Mouse (Mus musculus) hindbrain, embryonic 13.5 days (tissue): ENCODE data around the gene Ddt. TPM values are rescaled to one million over a fixed set of nuclear protein-coding genes. Genes with fewer than 3 reads are reported as not detected.
A peak's percentile ranks its signal among the peaks of the same experiment; 100 is the strongest.

Source experiments
- ATAC-seq: fragments of 200-750 bp; cut with Nextera tagmentation; 2 replicates; pipeline ENCODE4 v1.8.0; 2017; ENCODE audit warnings: moderate TSS enrichment; ENCODE audit not compliant: low FRiP score
- H3K27ac ChIP-seq: fragments of 300-500 bp; sonication (generic); 2 replicates; pipeline ENCODE4 v1.5.1; 2015; ENCODE audit warnings: inconsistent platforms, mild to moderate bottlenecking, moderate library complexity
- H3K27me3 ChIP-seq: fragments of 300-500 bp; sonication (generic); 2 replicates; pipeline ENCODE4 v1.6.1; 2015; ENCODE audit warnings: mild to moderate bottlenecking, inconsistent platforms
- H3K36me3 ChIP-seq: fragments of 300-500 bp; sonication (generic); 2 replicates; pipeline ENCODE4 v1.6.1; 2015; ENCODE audit warnings: mild to moderate bottlenecking, inconsistent platforms
- H3K4me1 ChIP-seq: fragments of 300-500 bp; sonication (generic); replicated peaks from 2 replicates; pipeline ENCODE4 v1.6.1; 2015; ENCODE audit warnings: inconsistent platforms
- H3K4me2 ChIP-seq: fragments of 300-500 bp; sonication (generic); 2 replicates; pipeline ENCODE4 v1.6.1; 2015; ENCODE audit warnings: inconsistent platforms, mild to moderate bottlenecking, moderate library complexity
- H3K4me3 ChIP-seq: fragments of 300-500 bp; sonication (generic); 2 replicates; pipeline ENCODE4 v1.5.1; 2015; ENCODE audit warnings: mild to moderate bottlenecking, inconsistent platforms
- H3K9ac ChIP-seq: fragments of 300-500 bp; sonication (generic); 2 replicates; pipeline ENCODE4 v1.6.1; 2015; ENCODE audit warnings: mild to moderate bottlenecking, inconsistent platforms
- H3K9me3 ChIP-seq: fragments of 300-500 bp; sonication (generic); 2 replicates; pipeline ENCODE4 v1.6.1; 2016; ENCODE audit warnings: inconsistent platforms
- WGBS: fragments of 180-500 bp; shearing (Covaris S2); methylation state at CpG from one replicate; pipeline ENCODE4 v1.1.7; 2015; 5-methylcytosine and 5-hydroxymethylcytosine counted together
- polyA plus RNA-seq: library from polyadenylated mRNA; unstranded; fragments of >200 nt; fragmentation: Nextera tagmentation; extraction: Ambion mirVana; gene quantifications from 2 replicates; pipeline ENCODE4 v1.2.1, GENCODE M21; 2015

Gene Ddt
- 86.6 and 96.6 TPM in 2 replicates for polyA plus RNA-seq

DNA sequence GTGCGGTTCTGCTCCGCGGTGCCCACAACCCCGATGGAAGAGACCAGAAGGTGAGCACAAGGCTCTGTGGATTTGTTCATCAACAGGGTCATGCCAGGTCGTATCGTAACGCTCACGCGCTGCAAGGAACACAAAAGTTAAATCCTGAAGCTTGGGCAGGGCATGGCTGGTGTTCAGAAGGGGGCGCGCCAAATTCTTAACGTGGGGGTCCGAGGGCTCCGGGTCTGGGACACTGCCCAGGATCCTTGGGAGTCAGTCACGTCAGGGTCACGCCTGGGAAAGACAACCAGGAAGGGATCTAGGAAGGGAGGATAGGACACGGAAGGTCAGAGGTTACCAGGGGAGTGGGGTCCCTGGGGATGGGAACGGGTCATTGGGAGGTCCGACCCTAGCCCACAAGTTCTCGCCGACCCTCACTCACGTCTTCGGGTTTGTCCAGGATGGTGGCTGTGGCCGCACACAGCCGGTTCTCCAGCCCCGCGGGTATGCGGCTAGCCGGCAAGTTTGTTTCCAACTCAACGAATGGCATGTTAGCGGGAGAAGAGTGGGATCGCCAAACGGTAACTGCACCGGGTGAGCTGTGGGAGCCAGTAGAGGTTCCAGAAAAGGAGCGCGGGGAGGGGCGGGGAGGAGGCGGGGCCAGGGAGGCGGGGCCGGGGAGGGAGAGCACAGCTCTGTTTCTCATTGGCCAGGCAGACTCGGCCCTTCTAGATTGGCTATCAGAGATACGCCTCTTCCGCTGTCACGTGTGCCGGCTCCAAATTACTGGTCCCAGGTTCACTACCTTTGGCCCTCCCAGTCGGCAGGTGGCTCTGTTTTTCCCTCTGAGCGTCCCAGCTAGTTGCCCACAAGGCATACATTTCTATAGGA lies at the start of gene Ddt:
TSS of gene Ddt (minus strand) at position 620 of the 870 bp plus-strand sequence.
- peak within 1 kb of the TSS; percentile 77 for H3K9ac ChIP-seq
- peak within 1 kb of the TSS; percentile 57 for H3K4me3 ChIP-seq
- under 1% methylated on average over 47 of the region's 47 CpGs for WGBS
- peak; percentile 97 for ATAC-seq
- H3K36me3 ChIP-seq, result no peaks in the 10 kb centered on the region
- peaks cover 16% of the 10 kb centered on the region for H3K4me1 ChIP-seq
- no peak within 1 kb of the TSS; the same call in 1 of the 2 replicates for H3K27ac ChIP-seq
- peak within 1 kb of the TSS; percentile 98 for H3K4me2 ChIP-seq
- H3K9me3 ChIP-seq, result no peaks in the 10 kb centered on the region
- H3K27me3 ChIP-seq, result peaks cover 20% of the 10 kb centered on the region

DNA sequence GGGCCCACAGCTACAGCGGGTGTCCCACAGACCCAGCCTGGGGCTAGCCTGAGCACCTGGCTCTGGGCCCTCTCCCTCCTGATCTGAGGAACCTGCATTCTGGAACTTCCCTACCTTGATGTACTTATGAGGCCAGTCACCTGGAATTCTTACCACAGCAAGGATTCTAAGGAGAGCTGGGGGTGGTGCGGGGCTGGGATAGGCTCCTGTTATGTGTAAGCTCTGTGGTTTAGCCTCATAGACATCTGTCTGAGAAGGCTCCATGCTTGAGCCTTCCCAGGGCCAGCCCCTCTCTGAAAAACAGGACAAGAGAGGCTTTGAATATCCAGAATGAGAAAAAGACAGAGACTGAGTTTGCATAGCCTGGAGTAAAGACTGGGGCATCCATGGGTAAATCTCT lies 49.2 kb upstream of the Ddt start, which contains the start of gene Gstt4:
TSS of gene Gstt4 (minus strand) at position 101 of the 400 bp plus-strand sequence.
- Histone ChIP-seq H3K9ac (no peak within 1 kb of the TSS), H3K36me3 (no peaks in the 10 kb centered on the region), H3K27ac (no peak within 1 kb of the TSS), H3K4me2 (no peak within 1 kb of the TSS), H3K4me3 (no peak within 1 kb of the TSS), H3K9me3 (no peaks in the 10 kb centered on the region; the same call in 1 of the 2 replicates), H3K4me1 (no peaks in the 10 kb centered on the region), H3K27me3 (no peaks in the 10 kb centered on the region)
- WGBS, result 100% methylated on average over 2 of the region's 2 CpGs
- ATAC-seq, result no peak

DNA sequence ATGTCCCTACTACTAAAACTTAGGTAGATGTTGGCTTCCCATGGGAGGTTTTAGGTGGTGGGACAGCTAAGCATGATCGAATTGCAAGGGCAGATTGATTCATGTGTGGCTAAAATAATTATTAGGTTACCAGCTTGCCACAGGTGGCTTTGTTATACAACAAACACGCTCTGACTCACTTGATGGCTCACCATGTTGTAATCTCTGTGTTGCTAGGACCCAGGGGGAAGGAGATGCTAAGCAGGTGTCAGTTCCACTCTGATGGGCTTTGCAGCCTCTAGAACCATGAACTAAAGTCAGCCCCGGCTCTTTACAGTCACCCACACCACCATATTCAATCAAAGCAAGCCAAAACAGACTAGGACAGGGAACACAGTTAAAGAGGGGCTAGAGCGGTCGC lies 46.7 kb upstream of the Ddt start:
- no peaks in the 10 kb centered on the region for H3K27me3 ChIP-seq
- WGBS, result 89% methylated on average over 5 of the region's 5 CpGs
- no peak for ATAC-seq
- H3K27ac ChIP-seq, result no peak overlapping the region
- H3K9ac ChIP-seq, result no peak overlapping the region
- H3K4me2 ChIP-seq, result no peak overlapping the region
- H3K36me3 ChIP-seq, result no peaks in the 10 kb centered on the region
- H3K4me3 ChIP-seq, result no peak overlapping the region
- H3K9me3 ChIP-seq, result no peaks in the 10 kb centered on the region; the same call in 1 of the 2 replicates
- H3K4me1 ChIP-seq, result no peaks in the 10 kb centered on the region

DNA sequence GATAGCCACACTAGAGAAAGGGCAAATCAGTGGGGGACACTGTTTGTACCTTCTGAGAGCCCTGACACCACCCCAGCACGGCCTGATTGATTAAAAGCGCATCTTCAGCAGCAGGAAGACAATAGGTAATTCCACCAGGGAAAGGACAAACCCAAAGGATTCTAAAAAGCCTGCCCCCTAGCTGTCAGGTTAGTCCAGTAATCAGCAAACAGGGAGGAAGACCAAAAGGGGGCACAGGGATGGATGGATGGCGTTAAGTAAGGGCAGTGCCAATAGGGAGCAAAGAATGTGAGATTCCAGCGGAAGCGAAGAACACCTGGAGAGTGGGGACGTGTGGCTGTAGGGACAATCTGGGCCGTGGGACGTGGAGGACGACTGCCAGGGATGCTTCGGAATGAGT lies 45.4 kb upstream of the Ddt start:
- Histone ChIP-seq H3K4me1 (no peaks in the 10 kb centered on the region), H3K36me3 (no peaks in the 10 kb centered on the region), H3K27me3 (no peaks in the 10 kb centered on the region), H3K4me3 (no peak overlapping the region), H3K9ac (no peak overlapping the region), H3K4me2 (no peak overlapping the region), H3K9me3 (no peaks in the 10 kb centered on the region; the same call in 1 of the 2 replicates), H3K27ac (no peak overlapping the region)
- ATAC-seq, result no peak
- WGBS, result 61% methylated on average over 10 of the region's 10 CpGs

DNA sequence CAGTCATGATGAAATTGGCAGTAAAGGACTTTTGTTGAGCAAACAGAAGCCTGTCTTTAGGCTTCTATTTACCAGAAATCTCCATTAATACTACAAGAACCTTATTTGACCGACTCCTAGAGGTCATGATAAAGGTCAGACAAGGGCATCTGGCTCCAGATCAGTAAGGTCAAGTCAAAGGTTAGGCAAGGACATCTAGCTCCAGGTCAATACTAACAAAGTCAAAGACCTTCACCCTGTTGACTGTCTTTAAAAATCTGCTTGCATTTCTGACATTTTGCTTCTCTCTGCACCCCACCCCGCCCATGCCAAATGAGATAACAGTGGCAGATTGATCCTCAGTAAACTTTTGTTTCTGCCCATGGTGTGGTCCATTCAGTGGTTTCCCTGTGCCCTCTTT lies 31.0 kb upstream of the Ddt start:
- no peaks in the 10 kb centered on the region for H3K36me3 ChIP-seq
- WGBS, result 82% methylated on average over 2 of the region's 2 CpGs
- no peak overlapping the region for H3K4me3 ChIP-seq
- no peak overlapping the region for H3K27ac ChIP-seq
- no peaks in the 10 kb centered on the region for H3K27me3 ChIP-seq
- H3K4me2 ChIP-seq, result no peak overlapping the region
- no peak for ATAC-seq
- no peaks in the 10 kb centered on the region for H3K4me1 ChIP-seq
- no peaks in the 10 kb centered on the region for H3K9me3 ChIP-seq
- no peak overlapping the region for H3K9ac ChIP-seq

DNA sequence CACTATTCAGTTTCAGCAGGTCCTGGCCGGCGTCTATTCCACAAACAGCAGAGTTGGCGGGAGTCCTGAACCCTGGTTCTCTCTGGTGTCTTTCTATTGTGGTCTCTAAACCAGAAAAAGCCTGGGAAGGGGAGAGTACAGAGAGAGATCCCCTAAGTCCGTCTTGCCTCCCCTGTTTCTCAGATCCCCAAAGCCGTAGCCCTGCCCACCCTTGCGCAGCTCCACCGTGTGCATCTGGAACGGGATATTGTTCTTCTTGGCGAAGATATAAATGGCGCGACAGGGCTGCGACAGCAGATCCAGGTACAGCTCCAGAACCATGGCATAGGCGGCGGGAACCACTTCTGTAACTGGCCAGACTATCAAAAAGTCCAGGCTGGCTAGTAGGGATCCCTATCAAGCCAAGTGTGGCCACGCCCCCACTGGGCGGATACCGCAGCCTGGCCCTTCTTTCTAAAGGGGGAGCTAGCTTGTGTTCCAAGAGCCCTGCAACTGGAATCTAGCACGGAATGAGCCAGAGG lies 25.0 kb upstream of the Ddt start, which contains the start of gene Gstt1:
TSS of gene Gstt1 (minus strand) at position 409 of the 521 bp plus-strand sequence.
- peak within 1 kb of the TSS; percentile 66 for H3K9ac ChIP-seq
- H3K27me3 ChIP-seq, result peaks cover 22% of the 10 kb centered on the region
- peak within 1 kb of the TSS; percentile 41 for H3K4me3 ChIP-seq
- ATAC-seq, result 0 out of 2 replicates have a peak, but pooled peaks have one; percentile 41
- H3K4me2 ChIP-seq, result peak within 1 kb of the TSS; percentile 68
- 3% methylated on average over 18 of the region's 18 CpGs for WGBS
- no peak within 1 kb of the TSS for H3K27ac ChIP-seq
- H3K9me3 ChIP-seq, result no peaks in the 10 kb centered on the region
- no peaks in the 10 kb centered on the region for H3K36me3 ChIP-seq
- H3K4me1 ChIP-seq, result peaks cover 17% of the 10 kb centered on the region

DNA sequence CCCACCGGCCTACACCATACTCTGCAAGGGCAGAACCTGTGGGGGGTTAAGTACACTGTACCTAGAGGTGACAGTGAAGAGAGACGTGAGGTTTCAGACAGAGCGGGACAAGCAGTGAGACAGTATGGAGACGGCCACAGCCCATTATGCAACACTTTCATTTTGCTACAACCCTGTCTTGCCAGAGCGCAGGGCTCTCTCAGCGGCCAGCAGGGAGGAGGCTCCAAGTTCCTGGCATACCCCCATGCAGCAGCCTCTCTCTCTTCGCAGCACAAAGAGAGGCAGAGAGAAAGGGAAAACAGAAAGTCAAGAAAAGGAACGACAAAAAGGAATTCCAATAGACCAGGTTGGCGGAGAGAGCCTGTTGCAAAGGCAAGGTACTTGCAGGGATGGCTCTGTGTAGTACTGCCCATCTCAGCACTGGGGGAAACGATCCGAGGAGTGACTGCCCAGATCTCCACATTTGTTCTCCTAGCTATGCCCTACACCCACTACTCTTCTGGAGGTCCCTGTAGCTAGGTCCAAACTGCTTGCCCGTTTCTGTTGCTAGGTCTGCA lies 24.5 kb upstream of the Ddt start:
- H3K4me3 ChIP-seq, result peak overlapping the region; percentile 41
- no peaks in the 10 kb centered on the region for H3K36me3 ChIP-seq
- under 1% methylated on average over 12 of the region's 12 CpGs for WGBS
- ATAC-seq, result peak; percentile 57
- H3K4me1 ChIP-seq, result peaks cover 17% of the 10 kb centered on the region
- H3K9me3 ChIP-seq, result no peaks in the 10 kb centered on the region
- H3K27me3 ChIP-seq, result peaks cover 22% of the 10 kb centered on the region
- H3K4me2 ChIP-seq, result peak overlapping the region; percentile 68
- H3K27ac ChIP-seq, result no peak overlapping the region
- H3K9ac ChIP-seq, result peak overlapping the region; percentile 66

DNA sequence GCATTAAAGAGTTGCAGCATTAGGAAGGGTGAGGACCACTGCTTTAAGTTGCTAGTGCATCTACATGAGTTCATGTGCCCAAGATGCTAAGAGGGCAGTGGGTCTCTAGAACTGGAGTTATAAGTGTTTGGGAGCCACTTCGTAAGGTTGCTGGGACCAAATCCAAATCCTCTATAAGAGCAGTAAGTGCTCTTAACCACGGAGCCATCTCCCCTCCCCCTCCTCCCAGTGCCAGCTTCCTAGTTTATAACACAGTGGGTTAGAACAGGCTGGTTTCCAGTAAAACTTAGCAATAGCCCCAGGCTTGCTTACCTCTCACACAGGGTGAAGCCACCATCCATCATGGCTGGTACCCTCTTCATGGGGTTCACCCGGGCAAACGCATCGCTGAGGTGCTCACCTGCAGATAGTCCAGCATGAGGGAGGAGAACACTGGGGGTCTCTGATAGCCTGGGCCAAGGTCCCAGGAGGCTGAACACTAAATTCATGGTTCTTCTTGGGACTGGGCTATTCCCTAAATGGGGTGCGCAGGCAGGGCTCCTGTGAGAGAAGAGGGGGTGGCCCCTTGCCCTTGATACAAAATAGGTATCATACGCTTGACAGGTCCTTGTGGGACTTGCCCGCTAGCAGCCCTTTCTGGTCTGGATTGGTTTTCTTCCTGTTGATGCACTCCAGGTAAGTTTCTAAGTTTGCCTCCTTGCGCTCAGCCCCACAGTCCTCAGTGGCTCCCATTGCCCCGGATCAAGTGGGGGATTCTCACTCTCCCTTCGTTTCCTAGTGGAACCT lies 23.7 kb upstream of the Ddt start:
- no peaks in the 10 kb centered on the region for H3K9me3 ChIP-seq
- H3K9ac ChIP-seq, result peak overlapping the region; percentile 66; the same call in 1 of the 2 replicates
- peak overlapping the region; percentile 41 for H3K4me3 ChIP-seq
- H3K4me2 ChIP-seq, result peak overlapping the region; percentile 68
- peaks cover 22% of the 10 kb centered on the region for H3K27me3 ChIP-seq
- H3K4me1 ChIP-seq, result peaks cover 17% of the 10 kb centered on the region
- WGBS, result 52% methylated on average over 11 of the region's 11 CpGs
- no peak overlapping the region for H3K27ac ChIP-seq
- no peaks in the 10 kb centered on the region for H3K36me3 ChIP-seq
- ATAC-seq, result no peak

DNA sequence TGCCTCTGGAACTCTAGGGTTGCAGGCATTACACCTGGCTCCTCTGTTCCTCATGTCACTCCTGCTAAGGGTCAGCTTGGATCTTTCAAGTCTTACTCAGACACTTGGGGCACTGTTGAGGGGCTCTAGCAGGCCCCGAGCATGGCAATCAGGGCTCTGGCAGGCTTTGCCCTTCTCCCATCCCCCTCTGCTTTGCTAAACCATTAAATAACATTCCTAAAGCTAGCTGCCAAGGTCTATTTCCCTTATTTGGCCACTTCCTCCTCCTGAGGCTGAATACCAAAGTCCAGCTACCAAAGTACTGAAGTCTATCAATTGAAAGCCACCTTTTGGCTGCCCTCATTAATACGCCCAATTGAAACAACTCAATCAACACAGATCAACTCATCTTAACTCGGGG lies 21.7 kb upstream of the Ddt start:
- H3K4me1 ChIP-seq, result peaks cover 21% of the 10 kb centered on the region
- H3K4me2 ChIP-seq, result no peak overlapping the region
- H3K36me3 ChIP-seq, result no peaks in the 10 kb centered on the region
- no peaks in the 10 kb centered on the region for H3K9me3 ChIP-seq
- WGBS, result 35% methylated on average over 3 of the region's 3 CpGs
- H3K27me3 ChIP-seq, result peaks cover 22% of the 10 kb centered on the region
- no peak overlapping the region for H3K4me3 ChIP-seq
- no peak overlapping the region for H3K27ac ChIP-seq
- H3K9ac ChIP-seq, result no peak overlapping the region
- ATAC-seq, result no peak

DNA sequence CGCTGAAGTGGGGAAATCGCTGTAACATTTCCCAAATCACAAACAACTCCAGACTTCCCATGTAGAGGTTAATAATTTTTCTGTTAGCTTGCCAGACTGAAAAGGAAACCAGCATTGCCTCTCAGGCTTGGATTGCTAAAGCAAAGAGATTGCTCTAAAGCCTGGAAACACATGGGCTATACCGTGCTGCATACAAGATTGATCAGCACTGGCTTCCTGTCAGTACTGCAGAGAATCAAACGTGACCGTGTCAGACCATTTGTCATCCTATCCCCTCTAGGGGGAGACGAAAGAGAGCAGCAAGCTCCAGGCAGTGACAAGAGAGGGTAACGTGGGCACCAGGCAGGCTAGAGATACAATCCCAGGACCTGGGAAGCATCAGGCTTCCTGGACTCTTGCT lies 17.6 kb upstream of the Ddt start:
- Histone ChIP-seq H3K27ac (peak overlapping the region; percentile 18; the same call in 1 of the 2 replicates), H3K9me3 (no peaks in the 10 kb centered on the region), H3K4me3 (no peak overlapping the region), H3K4me1 (peaks cover 4% of the 10 kb centered on the region), H3K36me3 (no peaks in the 10 kb centered on the region), H3K9ac (peak overlapping the region; percentile 46; the same call in 1 of the 2 replicates), H3K27me3 (0 out of 2 replicates have a peak, but pooled peaks cover 3% of the 10 kb centered on the region), H3K4me2 (no peak overlapping the region)
- WGBS, result 23% methylated on average over 7 of the region's 7 CpGs
- no peak for ATAC-seq

DNA sequence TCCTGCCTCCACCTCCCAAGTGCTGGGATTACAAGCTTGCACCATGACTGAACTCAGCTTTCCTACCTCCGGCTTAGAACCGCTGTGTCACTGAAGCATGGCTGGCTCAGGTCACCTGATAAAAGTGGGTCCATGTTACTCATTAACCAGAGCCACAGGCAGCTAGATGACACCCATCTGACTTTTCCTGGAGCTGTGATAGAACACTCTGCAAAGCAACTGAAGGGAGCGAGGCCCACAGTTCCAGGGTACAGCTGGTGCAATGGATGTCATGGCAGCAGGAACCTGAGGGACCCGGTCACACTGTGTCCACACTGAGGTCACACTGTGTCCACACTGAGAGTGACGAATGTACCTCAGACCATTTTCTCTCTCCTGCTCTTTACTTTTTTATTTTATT lies 16.6 kb upstream of the Ddt start:
- H3K27me3 ChIP-seq, result peaks cover 7% of the 10 kb centered on the region; the same call in 1 of the 2 replicates
- H3K4me2 ChIP-seq, result no peak overlapping the region
- no peak for ATAC-seq
- no peak overlapping the region for H3K27ac ChIP-seq
- no peak overlapping the region for H3K4me3 ChIP-seq
- no peak overlapping the region for H3K9ac ChIP-seq
- 87% methylated on average over 5 of the region's 5 CpGs for WGBS
- H3K4me1 ChIP-seq, result peaks cover 4% of the 10 kb centered on the region
- H3K36me3 ChIP-seq, result no peaks in the 10 kb centered on the region
- no peaks in the 10 kb centered on the region for H3K9me3 ChIP-seq
